Mouse (Mus musculus): Measurements from ENCODE around the gene Osbpl6. TPM values are rescaled to one million over a fixed set of nuclear protein-coding genes. Genes with fewer than 3 reads are reported as not detected.

The Osbpl6 gene
- polyA plus RNA-seq, 1 experiment from 2014 or later = 5.9 TPM

- ATAC-seq (replicated peaks; ENCODE audit: extremely low read depth, insufficient read depth, low FRiP score) = no peak
- no peaks in the 10 kb centered on the region for H3K36me3 ChIP-seq (ENCODE audit: control insufficient read depth, insufficient read depth)
- no peak overlapping the region for H3K9ac ChIP-seq (ENCODE audit: low read length)
- no peaks in the 10 kb centered on the region for H3K27me3 ChIP-seq (ENCODE audit: control insufficient read depth, insufficient read depth, low read length)
- H3K27ac ChIP-seq (ENCODE audit: low read length) = no peak overlapping the region
- H3K4me3 ChIP-seq (ENCODE audit: low read length) = no peak overlapping the region
- H3K9me3 ChIP-seq (replicated peaks; ENCODE audit: control insufficient read depth, low read length) = no peaks in the 10 kb centered on the region
- H3K4me1 ChIP-seq (ENCODE audit: control insufficient read depth, insufficient read depth, low read length) = no peaks in the 10 kb centered on the region
- WGBS = 77% methylated on average over 5 of the region's 5 CpGs
- H3K4me2 ChIP-seq (ENCODE audit: low read depth, low read length) = no peak overlapping the region
These were observed 118.1 kb downstream of the Osbpl6 start for GRCm38 (mm10) chr2:76524451-76524850.

- no peaks in the 10 kb centered on the region for H3K4me1 ChIP-seq (ENCODE audit: control insufficient read depth, insufficient read depth, low read length)
- no peak overlapping the region for H3K27ac ChIP-seq (ENCODE audit: low read length)
- no peak for ATAC-seq (replicated peaks; ENCODE audit: extremely low read depth, insufficient read depth, low FRiP score)
- no peak overlapping the region for H3K4me2 ChIP-seq (ENCODE audit: low read depth, low read length)
- no peaks in the 10 kb centered on the region for H3K36me3 ChIP-seq (ENCODE audit: control insufficient read depth, insufficient read depth)
- no peak overlapping the region for H3K4me3 ChIP-seq (ENCODE audit: low read length)
- H3K27me3 ChIP-seq (ENCODE audit: control insufficient read depth, insufficient read depth, low read length) = no peaks in the 10 kb centered on the region
- H3K9ac ChIP-seq (ENCODE audit: low read length) = no peak overlapping the region
- WGBS = 69% methylated on average over 3 of the region's 3 CpGs
- no peaks in the 10 kb centered on the region for H3K9me3 ChIP-seq (replicated peaks; ENCODE audit: control insufficient read depth, low read length)
These were observed 119.3 kb downstream of the Osbpl6 start for GRCm38 (mm10) chr2:76525645-76526044.

GRCm38 (mm10) chr2:76532490-76533126, 126.3 kb downstream of the Osbpl6 start:
- no peaks in the 10 kb centered on the region for H3K36me3 ChIP-seq (ENCODE audit: control insufficient read depth, insufficient read depth)

GRCm38 (mm10) chr2:76534932-76535331, 128.6 kb downstream of the Osbpl6 start:
- no peak overlapping the region for H3K4me3 ChIP-seq (ENCODE audit: low read length)
- H3K27me3 ChIP-seq (ENCODE audit: control insufficient read depth, insufficient read depth, low read length) = no peaks in the 10 kb centered on the region
- peaks cover 4% of the 10 kb centered on the region; the same call in 1 of the 2 replicates for H3K4me1 ChIP-seq (ENCODE audit: control insufficient read depth, insufficient read depth, low read length)
- H3K9me3 ChIP-seq (replicated peaks; ENCODE audit: control insufficient read depth, low read length) = no peaks in the 10 kb centered on the region
- H3K9ac ChIP-seq (ENCODE audit: low read length) = no peak overlapping the region
- H3K36me3 ChIP-seq (ENCODE audit: control insufficient read depth, insufficient read depth) = no peaks in the 10 kb centered on the region
- no peak overlapping the region for H3K4me2 ChIP-seq (ENCODE audit: low read depth, low read length)
- 78% methylated on average over 7 of the region's 7 CpGs for WGBS
- ATAC-seq (replicated peaks; ENCODE audit: extremely low read depth, insufficient read depth, low FRiP score) = no peak
- no peak overlapping the region for H3K27ac ChIP-seq (ENCODE audit: low read length)

More at GRCm38 (mm10) chr2:76532490-76533126, 126.3 kb downstream of the Osbpl6 start:
- Histone ChIP-seq H3K9me3 (replicated peaks; ENCODE audit: control insufficient read depth, low read length) (no peaks in the 10 kb centered on the region), H3K9ac (ENCODE audit: low read length) (no peak overlapping the region), H3K4me3 (ENCODE audit: low read length) (no peak overlapping the region), H3K4me2 (ENCODE audit: low read depth, low read length) (no peak overlapping the region), H3K4me1 (ENCODE audit: control insufficient read depth, insufficient read depth, low read length) (no peaks in the 10 kb centered on the region), H3K27me3 (ENCODE audit: control insufficient read depth, insufficient read depth, low read length) (no peaks in the 10 kb centered on the region), H3K27ac (ENCODE audit: low read length) (no peak overlapping the region)
- ATAC-seq (replicated peaks; ENCODE audit: extremely low read depth, insufficient read depth, low FRiP score) = no peak
- WGBS = 83% methylated on average over 14 of the region's 14 CpGs

- WGBS = 78% methylated on average over 9 of the region's 9 CpGs
- no peak overlapping the region for H3K9ac ChIP-seq (ENCODE audit: low read length)
- peaks cover 7% of the 10 kb centered on the region for H3K4me1 ChIP-seq (ENCODE audit: control insufficient read depth, insufficient read depth, low read length)
- no peaks in the 10 kb centered on the region for H3K27me3 ChIP-seq (ENCODE audit: control insufficient read depth, insufficient read depth, low read length)
- H3K9me3 ChIP-seq (replicated peaks; ENCODE audit: control insufficient read depth, low read length) = no peaks in the 10 kb centered on the region
- H3K27ac ChIP-seq (ENCODE audit: low read length) = no peak overlapping the region
- no peak overlapping the region for H3K4me3 ChIP-seq (ENCODE audit: low read length)
- no peak for ATAC-seq (replicated peaks; ENCODE audit: extremely low read depth, insufficient read depth, low FRiP score)
- no peak overlapping the region for H3K4me2 ChIP-seq (ENCODE audit: low read depth, low read length)
- no peaks in the 10 kb centered on the region for H3K36me3 ChIP-seq (ENCODE audit: control insufficient read depth, insufficient read depth)
These were observed 135.6 kb downstream of the Osbpl6 start for GRCm38 (mm10) chr2:76541900-76542299.

- 79% methylated on average over 5 of the region's 5 CpGs for WGBS
- no peaks in the 10 kb centered on the region for H3K27me3 ChIP-seq (ENCODE audit: control insufficient read depth, insufficient read depth, low read length)
- H3K9me3 ChIP-seq (replicated peaks; ENCODE audit: control insufficient read depth, low read length) = no peaks in the 10 kb centered on the region
- ATAC-seq (replicated peaks; ENCODE audit: extremely low read depth, insufficient read depth, low FRiP score) = no peak
- H3K36me3 ChIP-seq (ENCODE audit: control insufficient read depth, insufficient read depth) = no peaks in the 10 kb centered on the region
- peaks cover 7% of the 10 kb centered on the region for H3K4me1 ChIP-seq (ENCODE audit: control insufficient read depth, insufficient read depth, low read length)
- H3K4me2 ChIP-seq (ENCODE audit: low read depth, low read length) = no peak overlapping the region
- no peak overlapping the region for H3K27ac ChIP-seq (ENCODE audit: low read length)
- no peak overlapping the region for H3K9ac ChIP-seq (ENCODE audit: low read length)
- no peak overlapping the region for H3K4me3 ChIP-seq (ENCODE audit: low read length)
These were observed 136.6 kb downstream of the Osbpl6 start for GRCm38 (mm10) chr2:76542921-76543320.

- Histone ChIP-seq H3K4me1 (ENCODE audit: control insufficient read depth, insufficient read depth, low read length) (no peaks in the 10 kb centered on the region), H3K27me3 (ENCODE audit: control insufficient read depth, insufficient read depth, low read length) (no peaks in the 10 kb centered on the region), H3K9ac (ENCODE audit: low read length) (no peak overlapping the region), H3K4me3 (ENCODE audit: low read length) (no peak overlapping the region), H3K36me3 (ENCODE audit: control insufficient read depth, insufficient read depth) (no peaks in the 10 kb centered on the region), H3K9me3 (replicated peaks; ENCODE audit: control insufficient read depth, low read length) (no peaks in the 10 kb centered on the region), H3K4me2 (ENCODE audit: low read depth, low read length) (no peak overlapping the region), H3K27ac (ENCODE audit: low read length) (no peak overlapping the region)
- no peak for ATAC-seq (replicated peaks; ENCODE audit: extremely low read depth, insufficient read depth, low FRiP score)
- WGBS = 75% methylated on average over 8 of the region's 8 CpGs
These were observed 139.2 kb downstream of the Osbpl6 start for GRCm38 (mm10) chr2:76545539-76545938.

GRCm38 (mm10) chr2:76548171-76548570, 141.9 kb downstream of the Osbpl6 start:
- Histone ChIP-seq H3K27ac (ENCODE audit: low read length) (no peak overlapping the region), H3K27me3 (ENCODE audit: control insufficient read depth, insufficient read depth, low read length) (no peaks in the 10 kb centered on the region), H3K4me3 (ENCODE audit: low read length) (no peak overlapping the region), H3K36me3 (ENCODE audit: control insufficient read depth, insufficient read depth) (no peaks in the 10 kb centered on the region), H3K9me3 (replicated peaks; ENCODE audit: control insufficient read depth, low read length) (no peaks in the 10 kb centered on the region), H3K4me2 (ENCODE audit: low read depth, low read length) (no peak overlapping the region), H3K4me1 (ENCODE audit: control insufficient read depth, insufficient read depth, low read length) (no peaks in the 10 kb centered on the region), H3K9ac (ENCODE audit: low read length) (no peak overlapping the region)
- ATAC-seq (replicated peaks; ENCODE audit: extremely low read depth, insufficient read depth, low FRiP score) = no peak
- 82% methylated on average over 10 of the region's 10 CpGs for WGBS

- no peaks in the 10 kb centered on the region for H3K27me3 ChIP-seq (ENCODE audit: control insufficient read depth, insufficient read depth, low read length)
- WGBS = 75% methylated on average over 7 of the region's 7 CpGs
- no peak overlapping the region for H3K9ac ChIP-seq (ENCODE audit: low read length)
- no peaks in the 10 kb centered on the region for H3K9me3 ChIP-seq (replicated peaks; ENCODE audit: control insufficient read depth, low read length)
- H3K36me3 ChIP-seq (ENCODE audit: control insufficient read depth, insufficient read depth) = no peaks in the 10 kb centered on the region
- no peak for ATAC-seq (replicated peaks; ENCODE audit: extremely low read depth, insufficient read depth, low FRiP score)
- H3K4me3 ChIP-seq (ENCODE audit: low read length) = no peak overlapping the region
- no peak overlapping the region for H3K27ac ChIP-seq (ENCODE audit: low read length)
- no peaks in the 10 kb centered on the region for H3K4me1 ChIP-seq (ENCODE audit: control insufficient read depth, insufficient read depth, low read length)
- H3K4me2 ChIP-seq (ENCODE audit: low read depth, low read length) = no peak overlapping the region
These were observed 142.5 kb downstream of the Osbpl6 start for GRCm38 (mm10) chr2:76548836-76549235.

All from heart, embryonic 16.5 days (tissue).